Mouse (Mus musculus): Measurements from ENCODE around the gene Sh3rf1.

Gene Sh3rf1

DNA sequence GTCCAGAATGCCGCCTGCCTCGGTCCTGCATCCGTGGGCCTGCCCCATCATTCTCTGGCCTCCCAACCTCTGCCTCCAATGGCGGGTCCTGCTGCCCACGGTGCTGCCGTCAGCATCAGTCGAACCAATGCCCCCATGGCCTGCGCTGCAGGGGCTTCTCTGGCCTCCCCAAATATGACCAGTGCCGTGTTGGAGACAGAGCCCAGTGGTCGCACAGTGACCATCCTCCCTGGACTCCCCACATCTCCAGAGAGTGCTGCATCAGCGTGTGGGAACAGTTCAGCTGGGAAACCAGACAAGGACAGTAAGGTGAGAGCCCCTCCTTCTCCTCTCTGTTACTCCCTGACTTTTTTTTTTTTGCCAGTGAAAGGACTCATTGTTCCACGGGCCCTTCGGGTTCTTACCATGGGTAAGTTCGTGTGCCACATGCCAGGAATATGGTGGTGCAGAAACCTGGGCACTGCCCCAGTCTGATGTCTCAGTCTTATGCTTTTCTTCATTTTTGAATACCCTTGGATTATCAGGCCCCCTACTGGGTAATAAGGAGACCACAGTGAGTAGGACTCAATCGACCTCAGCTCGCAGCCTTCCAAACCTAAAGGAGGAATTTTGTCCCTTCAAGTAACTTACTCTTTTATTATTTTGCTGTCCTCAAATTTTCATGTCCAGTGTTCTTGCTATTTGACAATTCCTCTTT is 150.5 kb downstream of the Sh3rf1 start:
- Histone ChIP-seq H3K4me1 (replicated peaks; ENCODE audit: low read depth, low read length) (no peaks in the 10 kb centered on the region), H3K36me3 (ENCODE audit: insufficient read depth, low read length) (peaks cover 33% of the 10 kb centered on the region), H3K4me3 (replicated peaks; ENCODE audit: low read length) (no peak overlapping the region), H3K9me3 (ENCODE audit: low read length) (peaks cover 41% of the 10 kb centered on the region), H3K27me3 (ENCODE audit: insufficient read depth, low read length) (no peaks in the 10 kb centered on the region)
- TF ChIP-seq NANOG (IDR thresholded peaks at IDR 0.05; ENCODE audit: borderline replicate concordance, low read length) (no peak), CTCF (conservative IDR thresholded peaks at IDR 0.05; ENCODE audit: low read length) (no peak), POU5F1 (IDR thresholded peaks at IDR 0.05; ENCODE audit: borderline replicate concordance, low read length) (no peak)

DNA sequence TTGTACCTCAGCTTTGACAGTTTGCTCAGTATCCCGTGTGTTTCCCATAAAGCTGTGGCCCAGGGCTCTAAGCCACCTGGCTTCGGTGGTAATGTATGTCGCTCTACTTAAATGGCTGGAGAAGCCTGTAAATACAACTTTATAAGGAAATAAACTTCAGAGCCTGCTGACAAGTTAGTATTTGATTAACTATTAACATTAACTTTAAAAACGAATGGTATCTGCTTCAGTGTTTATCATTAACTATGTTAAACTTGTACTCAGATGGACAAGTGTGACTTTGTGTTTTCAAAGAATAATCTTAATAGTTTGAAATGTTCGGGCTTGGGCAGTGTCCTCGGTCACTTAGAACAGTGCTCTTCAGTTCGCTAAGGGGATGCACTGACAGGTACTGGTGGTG is 151.5 kb downstream of the Sh3rf1 start:
- Histone ChIP-seq H3K9me3 (ENCODE audit: low read length) (peaks cover 41% of the 10 kb centered on the region), H3K4me1 (replicated peaks; ENCODE audit: low read depth, low read length) (no peaks in the 10 kb centered on the region), H3K36me3 (ENCODE audit: insufficient read depth, low read length) (peaks cover 33% of the 10 kb centered on the region), H3K27me3 (ENCODE audit: insufficient read depth, low read length) (no peaks in the 10 kb centered on the region), H3K4me3 (replicated peaks; ENCODE audit: low read length) (no peak overlapping the region)
- TF ChIP-seq NANOG (IDR thresholded peaks at IDR 0.05; ENCODE audit: borderline replicate concordance, low read length), result no peak
- no peak for TF ChIP-seq CTCF (conservative IDR thresholded peaks at IDR 0.05; ENCODE audit: low read length)
- no peak for TF ChIP-seq POU5F1 (IDR thresholded peaks at IDR 0.05; ENCODE audit: borderline replicate concordance, low read length)

DNA sequence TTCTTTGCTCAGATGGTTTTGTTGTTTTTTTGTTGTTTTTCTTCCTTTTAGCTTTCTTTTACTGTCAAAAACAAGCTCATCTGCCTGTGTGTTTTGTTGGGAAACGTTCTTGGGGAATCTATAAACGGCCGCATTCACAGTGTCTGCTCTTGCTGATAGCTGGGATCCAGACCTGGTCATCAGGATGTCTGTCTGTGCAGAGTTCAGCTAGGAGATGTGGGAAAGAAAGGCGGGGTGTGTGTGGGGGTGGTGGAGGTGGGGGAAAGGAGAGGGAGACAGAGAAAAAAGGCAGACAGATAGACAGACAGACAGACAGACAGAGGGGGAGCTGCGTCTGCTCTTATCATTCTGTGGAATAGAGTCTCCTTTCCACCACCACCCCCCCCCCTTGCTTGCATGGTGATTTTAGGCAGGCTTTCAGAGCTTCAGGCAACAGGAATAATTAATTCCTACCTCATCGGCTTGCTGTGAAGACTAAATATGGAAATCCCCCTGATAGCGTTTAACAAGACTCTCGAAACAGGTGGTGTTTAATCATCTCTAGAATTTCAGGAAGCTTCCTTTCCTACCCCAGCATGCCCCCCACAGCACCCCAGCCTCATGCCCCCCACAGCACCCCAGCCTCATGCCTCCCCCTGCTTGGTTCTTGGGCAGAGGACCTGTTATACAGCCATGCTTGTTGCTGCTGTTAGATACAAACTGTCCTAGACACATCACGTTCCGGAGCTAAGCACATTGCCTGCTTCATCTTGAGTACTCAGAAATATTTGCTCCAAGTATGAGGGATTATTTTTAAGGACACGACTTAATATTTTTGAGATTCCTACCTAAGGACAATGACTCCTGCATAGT is 155.4 kb downstream of the Sh3rf1 start:
- H3K36me3 ChIP-seq (ENCODE audit: insufficient read depth, low read length), result peaks cover 12% of the 10 kb centered on the region
- peaks cover 15% of the 10 kb centered on the region for H3K9me3 ChIP-seq (ENCODE audit: low read length)
- no peak for TF ChIP-seq POU5F1 (IDR thresholded peaks at IDR 0.05; ENCODE audit: borderline replicate concordance, low read length)
- TF ChIP-seq NANOG (IDR thresholded peaks at IDR 0.05; ENCODE audit: borderline replicate concordance, low read length), result no peak
- no peak for TF ChIP-seq CTCF (conservative IDR thresholded peaks at IDR 0.05; ENCODE audit: low read length)
- H3K4me1 ChIP-seq (replicated peaks; ENCODE audit: low read depth, low read length), result no peaks in the 10 kb centered on the region
- no peak overlapping the region for H3K4me3 ChIP-seq (replicated peaks; ENCODE audit: low read length)
- no peaks in the 10 kb centered on the region for H3K27me3 ChIP-seq (ENCODE audit: insufficient read depth, low read length)

DNA sequence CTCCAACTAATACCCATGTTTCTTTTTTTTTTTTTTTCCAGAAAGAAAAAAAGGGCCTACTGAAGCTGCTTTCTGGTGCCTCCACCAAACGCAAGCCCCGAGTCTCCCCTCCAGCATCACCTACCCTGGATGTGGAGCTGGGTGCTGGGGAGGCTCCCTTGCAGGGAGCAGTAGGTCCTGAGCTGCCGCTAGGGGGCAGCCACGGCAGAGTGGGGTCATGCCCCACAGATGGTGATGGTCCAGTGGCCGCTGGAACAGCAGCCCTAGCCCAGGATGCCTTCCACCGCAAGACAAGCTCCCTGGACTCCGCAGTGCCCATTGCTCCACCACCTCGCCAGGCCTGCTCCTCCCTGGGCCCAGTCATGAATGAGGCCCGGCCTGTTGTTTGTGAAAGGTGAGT is 160.9 kb downstream of the Sh3rf1 start:
- H3K4me1 ChIP-seq (replicated peaks; ENCODE audit: low read depth, low read length), result peaks cover 8% of the 10 kb centered on the region; the same call in 1 of the 2 replicates
- peaks cover 7% of the 10 kb centered on the region; the same call in 1 of the 2 replicates for H3K9me3 ChIP-seq (ENCODE audit: low read length)
- 0 out of 2 replicates have a peak, but pooled peaks cover 11% of the 10 kb centered on the region for H3K36me3 ChIP-seq (ENCODE audit: insufficient read depth, low read length)
- H3K4me3 ChIP-seq (replicated peaks; ENCODE audit: low read length), result no peak overlapping the region
- no peaks in the 10 kb centered on the region for H3K27me3 ChIP-seq (ENCODE audit: insufficient read depth, low read length)
- no peak for TF ChIP-seq CTCF (conservative IDR thresholded peaks at IDR 0.05; ENCODE audit: low read length)
- TF ChIP-seq POU5F1 (IDR thresholded peaks at IDR 0.05; ENCODE audit: borderline replicate concordance, low read length), result no peak
- no peak for TF ChIP-seq NANOG (IDR thresholded peaks at IDR 0.05; ENCODE audit: borderline replicate concordance, low read length)

DNA sequence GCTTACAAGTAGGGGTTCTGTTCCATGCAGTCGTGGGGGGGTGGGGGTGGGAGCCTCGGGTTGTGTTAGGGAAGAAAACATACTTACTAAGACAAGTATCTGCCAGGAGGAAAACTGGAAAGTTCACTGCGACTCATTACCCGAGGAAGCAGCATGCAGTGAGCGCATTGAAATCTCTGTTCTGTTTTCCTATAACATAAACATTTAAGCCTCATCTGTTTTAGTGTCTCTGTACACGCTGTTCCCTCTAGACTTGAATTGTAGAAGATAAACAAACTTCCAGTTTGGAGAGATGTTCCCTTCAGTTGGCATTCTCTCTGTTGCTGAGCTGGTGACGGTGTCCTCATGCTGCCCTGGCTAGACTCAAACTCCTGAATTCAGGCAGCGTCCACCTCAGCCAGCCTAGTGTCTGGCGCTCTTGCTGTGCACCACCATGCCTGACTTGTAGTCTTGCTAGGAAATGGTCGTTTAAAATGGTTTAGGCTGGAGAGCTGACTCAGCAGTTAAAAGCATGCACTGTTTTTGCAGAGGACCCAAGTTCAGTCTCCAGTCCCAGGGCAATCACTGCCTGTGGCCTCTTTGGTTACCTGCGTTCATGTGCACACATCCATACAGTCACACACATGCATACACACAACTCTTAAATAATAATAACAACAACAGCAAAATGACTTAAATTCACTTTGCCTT is 162.0 kb downstream of the Sh3rf1 start:
- H3K4me1 ChIP-seq (replicated peaks; ENCODE audit: low read depth, low read length), result peaks cover 8% of the 10 kb centered on the region; the same call in 1 of the 2 replicates
- H3K27me3 ChIP-seq (ENCODE audit: insufficient read depth, low read length), result no peaks in the 10 kb centered on the region
- TF ChIP-seq POU5F1 (IDR thresholded peaks at IDR 0.05; ENCODE audit: borderline replicate concordance, low read length) (no peak), NANOG (IDR thresholded peaks at IDR 0.05; ENCODE audit: borderline replicate concordance, low read length) (no peak), CTCF (conservative IDR thresholded peaks at IDR 0.05; ENCODE audit: low read length) (no peak)

DNA sequence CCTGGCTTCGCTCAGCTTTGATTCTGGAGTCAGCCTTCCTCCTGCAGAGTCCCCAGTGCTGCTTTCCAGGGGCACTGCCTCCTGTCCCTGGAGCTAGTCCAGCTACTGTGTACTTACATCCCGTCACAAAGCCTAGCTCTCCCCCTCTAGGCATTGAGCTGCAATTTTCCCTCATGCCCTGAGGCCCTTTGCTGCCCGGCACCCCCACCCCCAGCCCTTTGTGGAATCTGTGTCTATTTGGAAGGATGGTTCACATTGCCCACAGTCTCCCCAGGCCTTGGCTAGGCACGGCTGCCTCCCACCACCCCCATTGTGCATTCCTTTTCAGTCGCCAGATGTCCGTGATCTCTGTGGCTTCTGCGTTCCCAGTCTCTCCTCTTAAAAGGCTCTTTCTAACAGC is 163.0 kb downstream of the Sh3rf1 start:
- no peak overlapping the region for H3K4me3 ChIP-seq (replicated peaks; ENCODE audit: low read length)
- H3K36me3 ChIP-seq (ENCODE audit: insufficient read depth, low read length), result 0 out of 2 replicates have a peak, but pooled peaks cover 11% of the 10 kb centered on the region
- no peak for TF ChIP-seq POU5F1 (IDR thresholded peaks at IDR 0.05; ENCODE audit: borderline replicate concordance, low read length)
- TF ChIP-seq NANOG (IDR thresholded peaks at IDR 0.05; ENCODE audit: borderline replicate concordance, low read length), result no peak
- no peak for TF ChIP-seq CTCF (conservative IDR thresholded peaks at IDR 0.05; ENCODE audit: low read length)
- H3K4me1 ChIP-seq (replicated peaks; ENCODE audit: low read depth, low read length), result peaks cover 13% of the 10 kb centered on the region; the same call in 1 of the 2 replicates
- peaks cover 7% of the 10 kb centered on the region; the same call in 1 of the 2 replicates for H3K9me3 ChIP-seq (ENCODE audit: low read length)
- no peaks in the 10 kb centered on the region for H3K27me3 ChIP-seq (ENCODE audit: insufficient read depth, low read length)

More for the DNA sequence above, 162.0 kb downstream of the Sh3rf1 start:
- Histone ChIP-seq H3K4me3 (replicated peaks; ENCODE audit: low read length) (no peak overlapping the region), H3K36me3 (ENCODE audit: insufficient read depth, low read length) (0 out of 2 replicates have a peak, but pooled peaks cover 11% of the 10 kb centered on the region), H3K9me3 (ENCODE audit: low read length) (peaks cover 7% of the 10 kb centered on the region; the same call in 1 of the 2 replicates)

DNA sequence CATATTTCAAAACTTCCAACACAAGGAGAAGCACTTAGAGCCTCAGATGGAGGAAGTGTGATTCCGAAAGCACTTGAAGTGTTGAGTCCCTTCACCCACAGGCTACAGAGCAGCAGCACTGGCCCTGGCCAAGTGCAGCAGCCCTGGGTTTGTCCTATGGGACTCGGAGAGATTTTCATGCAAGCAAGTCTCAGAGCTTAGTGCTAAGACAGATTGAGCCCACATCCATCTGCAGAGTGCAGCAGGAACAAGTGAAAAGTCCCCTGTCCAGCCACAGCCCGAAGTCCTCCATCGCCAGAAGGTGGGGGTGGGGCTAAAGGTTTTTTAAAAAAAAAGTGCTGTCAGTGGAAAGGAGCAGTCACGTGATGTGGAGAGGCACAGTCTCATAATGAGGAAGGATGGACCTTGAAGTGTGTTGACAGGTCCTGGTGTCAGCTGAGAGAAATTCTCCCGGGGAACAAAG is 163.9 kb downstream of the Sh3rf1 start:
- Histone ChIP-seq H3K4me3 (replicated peaks; ENCODE audit: low read length) (no peak overlapping the region), H3K27me3 (ENCODE audit: insufficient read depth, low read length) (0 out of 2 replicates have a peak, but pooled peaks cover 5% of the 10 kb centered on the region), H3K4me1 (replicated peaks; ENCODE audit: low read depth, low read length) (peaks cover 13% of the 10 kb centered on the region; the same call in 1 of the 2 replicates), H3K36me3 (ENCODE audit: insufficient read depth, low read length) (0 out of 2 replicates have a peak, but pooled peaks cover 11% of the 10 kb centered on the region), H3K9me3 (ENCODE audit: low read length) (peaks cover 7% of the 10 kb centered on the region; the same call in 1 of the 2 replicates)
- no peak for TF ChIP-seq NANOG (IDR thresholded peaks at IDR 0.05; ENCODE audit: borderline replicate concordance, low read length)
- TF ChIP-seq CTCF (conservative IDR thresholded peaks at IDR 0.05; ENCODE audit: low read length), result no peak
- no peak for TF ChIP-seq POU5F1 (IDR thresholded peaks at IDR 0.05; ENCODE audit: borderline replicate concordance, low read length)

Data from E14TG2a.4 (cell line).